Mouse (Mus musculus): Measurements from ENCODE around the gene Abca4.

DNA sequence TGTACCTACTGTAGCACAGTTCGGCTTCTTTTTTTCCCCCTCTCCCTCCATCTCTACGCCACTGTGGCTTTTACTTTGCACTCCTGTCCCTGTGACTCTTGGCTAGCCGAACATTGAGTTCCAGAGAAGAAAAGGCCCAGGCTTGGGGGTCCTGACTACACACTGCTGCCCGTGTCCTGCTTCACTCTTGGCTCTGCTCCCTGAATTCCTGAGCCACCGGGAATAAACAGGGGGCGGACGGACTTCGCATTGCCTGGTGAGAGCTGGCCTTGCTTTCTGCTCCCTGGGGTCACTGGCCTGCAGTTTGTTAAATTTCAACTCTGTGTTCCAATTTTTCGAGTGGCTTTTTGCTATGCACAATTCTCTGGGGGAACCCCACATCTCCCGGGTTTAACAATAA is 30.1 kb downstream of the Abca4 start:
- TF ChIP-seq CTCF (IDR thresholded peaks at IDR 0.05; ENCODE audit: low read depth) (no peak), EP300 (optimal IDR thresholded peaks at IDR 0.05) (no peak)
